Mouse (Mus musculus) erythroblast, embryonic 14.5 days (primary cell): ENCODE measurements around the gene Coq8a.

Source experiments
- GATA1 ChIP-seq: IDR thresholded peaks from 2 replicates; pipeline ENCODE4 v1.6.1; 2012; ENCODE audit warnings: low read length, inconsistent platforms, mixed read lengths
- TAL1 ChIP-seq: IDR thresholded peaks from 3 replicates; pipeline ENCODE4 v1.6.1; 2012; ENCODE audit warnings: low read length, inconsistent platforms, mixed read lengths

- TF ChIP-seq GATA1 (no peak), TAL1 (no peak)
Observed at GRCm38 (mm10) chr1:180194048-180194447, 5.4 kb downstream of the Coq8a start.
